Mouse (Mus musculus) kidney, adult 2 months (tissue): Measurements from ENCODE around the gene Tcf25.

Source experiments
- CTCF ChIP-seq: fragments of 200-500 bp; conservative IDR thresholded peaks from 2 replicates; pipeline ENCODE4 v1.5.1; 2011; ENCODE audit warnings: low read depth, mild to moderate bottlenecking, control low read depth, low read length, moderate library complexity, mixed read lengths; ENCODE audit not compliant: insufficient read depth, insufficient read length
- POLR2A ChIP-seq: fragments of 200-500 bp; IDR thresholded peaks from one replicate; pipeline ENCODE4 v1.6.1; 2011; ENCODE audit warnings: low read depth, low read length, control low read depth

GRCm38 (mm10) chr8:123423441-123423840, 49.9 kb downstream of the Tcf25 start, which contains the start of gene Def8:
- TF ChIP-seq CTCF (no peak), POLR2A (no peak)
